Mouse (Mus musculus): ENCODE results near the gene Gpsm3. TPM values are rescaled to one million over a fixed set of nuclear protein-coding genes. Genes with fewer than 3 reads are reported as not detected.

Gene Gpsm3
- polyA plus RNA-seq, 1 experiment from 2014 or later: 3.4 TPM

DNA sequence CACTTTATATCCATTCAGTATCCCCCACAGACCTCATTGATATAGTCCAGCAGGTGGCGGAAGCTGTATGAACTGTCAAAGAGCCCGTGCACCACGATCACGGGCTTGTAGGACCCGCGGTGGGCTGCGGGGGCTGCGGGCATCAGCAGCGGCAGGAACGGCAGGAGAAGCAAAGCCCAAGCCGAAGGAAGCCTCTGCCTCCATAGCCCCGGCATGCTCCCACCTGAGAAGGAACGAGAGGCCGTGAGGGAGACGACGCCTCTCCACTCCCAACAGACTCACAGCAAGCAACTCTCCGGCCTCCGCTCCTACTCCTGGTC, 37.1 kb downstream of the Gpsm3 start:
- Histone ChIP-seq H3K9ac (replicated peaks) (peak overlapping the region; percentile 83), H3K4me3 (replicated peaks) (peak overlapping the region; percentile 80), H3K27ac (peak overlapping the region; percentile 94), H3K36me3 (peaks cover 14% of the 10 kb centered on the region), H3K4me1 (replicated peaks) (peaks cover 57% of the 10 kb centered on the region), H3K9me3 (no peaks in the 10 kb centered on the region), H3K27me3 (peaks cover 20% of the 10 kb centered on the region), H3K4me2 (replicated peaks) (peak overlapping the region; percentile 91)
- under 1% methylated on average over 18 of the region's 18 CpGs for WGBS
- ATAC-seq: peak; percentile 38

- Histone ChIP-seq H3K9me3 (no peaks in the 10 kb centered on the region), H3K9ac (replicated peaks) (peak overlapping the region; percentile 83), H3K4me1 (replicated peaks) (peaks cover 63% of the 10 kb centered on the region), H3K4me2 (replicated peaks) (peak overlapping the region; percentile 91), H3K27me3 (peaks cover 25% of the 10 kb centered on the region), H3K27ac (peak overlapping the region; percentile 94), H3K4me3 (replicated peaks) (peak overlapping the region; percentile 80), H3K36me3 (peaks cover 9% of the 10 kb centered on the region)
- under 1% methylated on average over 44 of the region's 45 CpGs for WGBS
- ATAC-seq: peak; percentile 76
Measured at GRCm38 (mm10) chr17:34627093-34627942, 37.7 kb downstream of the Gpsm3 start.

GRCm38 (mm10) chr17:34627943-34628643, 38.5 kb downstream of the Gpsm3 start, which contains the start of gene Ppt2:
TSS of gene Ppt2 (minus strand) at chr17:34628510.
- peak within 1 kb of the TSS; percentile 94 for H3K27ac ChIP-seq
- no peaks in the 10 kb centered on the region for H3K9me3 ChIP-seq
- H3K36me3 ChIP-seq: peaks cover 3% of the 10 kb centered on the region; the same call in 1 of the 2 replicates
- ATAC-seq: no peak; the same call in 1 of the 2 replicates
- H3K4me3 ChIP-seq (replicated peaks): peak within 1 kb of the TSS; percentile 80
- H3K4me2 ChIP-seq (replicated peaks): peak within 1 kb of the TSS; percentile 91
- H3K9ac ChIP-seq (replicated peaks): peak within 1 kb of the TSS; percentile 83
- peaks cover 31% of the 10 kb centered on the region for H3K27me3 ChIP-seq
- WGBS: 3% methylated on average over 29 of the region's 29 CpGs
- peaks cover 65% of the 10 kb centered on the region for H3K4me1 ChIP-seq (replicated peaks)

GRCm38 (mm10) chr17:34628644-34628967, 39.0 kb downstream of the Gpsm3 start:
- no peaks in the 10 kb centered on the region for H3K9me3 ChIP-seq
- H3K27ac ChIP-seq: peak overlapping the region; percentile 94
- peaks cover 34% of the 10 kb centered on the region for H3K27me3 ChIP-seq
- peak overlapping the region; percentile 83 for H3K9ac ChIP-seq (replicated peaks)
- WGBS: 11% methylated on average over 5 of the region's 5 CpGs
- peak overlapping the region; percentile 80 for H3K4me3 ChIP-seq (replicated peaks)
- peak overlapping the region; percentile 91 for H3K4me2 ChIP-seq (replicated peaks)
- no peak for ATAC-seq
- peaks cover 3% of the 10 kb centered on the region; the same call in 1 of the 2 replicates for H3K36me3 ChIP-seq
- peaks cover 65% of the 10 kb centered on the region for H3K4me1 ChIP-seq (replicated peaks)

DNA sequence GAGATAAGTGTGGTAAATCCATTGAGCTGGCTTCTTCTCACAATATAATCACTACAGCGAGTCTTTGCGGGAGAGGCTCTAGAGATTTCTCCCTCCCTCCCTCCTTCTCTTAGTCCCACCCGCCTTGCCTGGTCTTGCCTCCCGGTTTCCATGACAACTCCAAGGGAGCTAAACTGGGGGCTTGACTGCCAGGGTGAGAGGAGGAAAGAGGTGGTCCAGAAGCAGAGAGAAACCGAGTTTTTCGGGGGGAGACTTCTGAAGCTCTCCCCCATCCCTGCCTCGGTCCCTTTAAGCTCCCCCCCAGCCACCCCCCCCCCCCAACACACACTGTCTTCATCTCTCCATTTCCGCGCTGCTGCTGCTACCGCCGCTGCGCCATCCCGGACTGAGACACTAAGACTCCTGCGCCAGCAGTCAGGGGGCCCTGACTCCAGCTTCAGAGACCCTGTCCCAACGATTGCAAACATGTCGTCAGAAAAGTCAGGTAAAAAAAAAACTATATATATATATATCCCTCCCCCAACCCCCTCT, 39.7 kb downstream of the Gpsm3 start, which contains the start of gene Prrt1:
Prrt1 (plus strand) TSS at position 313 of the 531 bp plus-strand sequence.
- WGBS: under 1% methylated on average over 16 of the region's 16 CpGs
- peaks cover 34% of the 10 kb centered on the region for H3K27me3 ChIP-seq
- ATAC-seq: peak; percentile 34; the same call in 1 of the 2 replicates
- H3K4me1 ChIP-seq (replicated peaks): peaks cover 65% of the 10 kb centered on the region
- 0 out of 2 replicates have a peak, but pooled peaks cover 3% of the 10 kb centered on the region for H3K36me3 ChIP-seq
- H3K9ac ChIP-seq (replicated peaks): peak within 1 kb of the TSS; percentile 83
- H3K4me2 ChIP-seq (replicated peaks): peak within 1 kb of the TSS; percentile 91
- H3K27ac ChIP-seq: peak within 1 kb of the TSS; percentile 94
- no peaks in the 10 kb centered on the region for H3K9me3 ChIP-seq
- peak within 1 kb of the TSS; percentile 80 for H3K4me3 ChIP-seq (replicated peaks)

GRCm38 (mm10) chr17:34629796-34630603, 40.4 kb downstream of the Gpsm3 start:
- Histone ChIP-seq H3K4me2 (replicated peaks) (peak overlapping the region; percentile 91), H3K9me3 (no peaks in the 10 kb centered on the region), H3K4me1 (replicated peaks) (peaks cover 65% of the 10 kb centered on the region), H3K27ac (peak overlapping the region; percentile 94), H3K9ac (replicated peaks) (peak overlapping the region; percentile 83), H3K36me3 (0 out of 2 replicates have a peak, but pooled peaks cover 3% of the 10 kb centered on the region), H3K4me3 (replicated peaks) (peak overlapping the region; percentile 80), H3K27me3 (peaks cover 34% of the 10 kb centered on the region)
- ATAC-seq: no peak
- WGBS: 13% methylated on average over 12 of the region's 12 CpGs

DNA sequence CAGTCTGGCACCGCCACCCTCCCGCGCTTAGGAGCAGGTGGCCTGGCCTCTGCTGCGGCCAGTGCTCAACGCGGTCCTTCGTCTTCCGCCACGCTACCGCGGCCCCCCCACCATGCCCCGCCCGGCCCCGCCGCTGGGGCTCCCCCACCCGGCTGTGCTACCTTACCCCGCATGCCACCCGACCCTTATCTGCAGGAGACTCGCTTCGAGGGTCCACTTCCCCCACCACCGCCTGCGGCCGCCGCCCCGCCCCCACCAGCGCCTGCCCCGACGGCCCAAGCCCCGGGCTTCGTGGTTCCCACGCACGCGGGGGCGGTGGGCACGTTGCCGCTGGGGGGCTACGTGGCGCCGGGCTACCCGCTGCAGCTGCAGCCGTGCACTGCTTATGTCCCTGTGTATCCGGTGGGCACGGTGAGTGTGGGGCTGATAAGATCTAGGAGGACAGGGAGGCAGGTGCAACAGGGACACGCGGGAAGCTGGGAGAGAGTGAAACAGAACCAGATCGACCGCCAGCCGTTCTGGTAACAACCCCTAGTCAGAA, 41.2 kb downstream of the Gpsm3 start:
- Histone ChIP-seq H3K9ac (replicated peaks) (peak overlapping the region; percentile 83), H3K27me3 (peaks cover 34% of the 10 kb centered on the region), H3K36me3 (no peaks in the 10 kb centered on the region), H3K27ac (no peak overlapping the region), H3K4me1 (replicated peaks) (peaks cover 60% of the 10 kb centered on the region), H3K4me2 (replicated peaks) (peak overlapping the region; percentile 91), H3K9me3 (no peaks in the 10 kb centered on the region), H3K4me3 (replicated peaks) (peak overlapping the region; percentile 80)
- 2% methylated on average over 45 of the region's 48 CpGs for WGBS
- no peak for ATAC-seq

GRCm38 (mm10) chr17:34631647-34632046, 42.0 kb downstream of the Gpsm3 start:
- no peaks in the 10 kb centered on the region for H3K36me3 ChIP-seq
- peaks cover 34% of the 10 kb centered on the region for H3K27me3 ChIP-seq
- ATAC-seq: no peak
- no peaks in the 10 kb centered on the region for H3K9me3 ChIP-seq
- H3K4me3 ChIP-seq (replicated peaks): peak overlapping the region; percentile 80
- H3K27ac ChIP-seq: no peak overlapping the region
- WGBS: 6% methylated on average over 12 of the region's 12 CpGs
- H3K4me1 ChIP-seq (replicated peaks): peaks cover 52% of the 10 kb centered on the region
- peak overlapping the region; percentile 83 for H3K9ac ChIP-seq (replicated peaks)
- peak overlapping the region; percentile 91 for H3K4me2 ChIP-seq (replicated peaks)

DNA sequence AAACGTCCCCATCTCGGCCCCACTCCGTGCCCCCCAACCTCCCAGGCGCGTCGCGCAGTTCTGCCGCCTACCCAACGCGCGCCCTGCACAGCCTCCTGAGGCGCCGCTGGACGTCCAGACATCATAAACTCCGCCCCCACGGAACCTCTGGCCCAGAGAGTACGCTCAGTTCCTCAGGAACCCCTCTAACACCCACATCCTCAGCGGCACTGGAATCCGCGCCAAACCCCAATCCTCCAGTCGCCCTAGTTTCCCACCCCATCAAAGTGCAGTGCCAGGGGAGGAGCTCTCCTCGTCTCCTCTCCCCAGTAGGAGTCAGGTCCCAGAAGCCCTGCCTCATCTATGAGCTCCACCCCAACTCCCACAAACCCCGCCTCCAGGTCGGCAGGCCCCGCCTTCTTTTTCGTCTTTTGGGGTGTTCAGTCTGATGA, 42.7 kb downstream of the Gpsm3 start:
- Histone ChIP-seq H3K36me3 (no peaks in the 10 kb centered on the region), H3K4me1 (replicated peaks) (peaks cover 50% of the 10 kb centered on the region), H3K9me3 (no peaks in the 10 kb centered on the region), H3K27me3 (peaks cover 34% of the 10 kb centered on the region), H3K9ac (replicated peaks) (peak overlapping the region; percentile 83), H3K4me3 (replicated peaks) (peak overlapping the region; percentile 80), H3K4me2 (replicated peaks) (peak overlapping the region; percentile 91), H3K27ac (no peak overlapping the region)
- no peak for ATAC-seq
- 2% methylated on average over 26 of the region's 26 CpGs for WGBS

- 66% methylated on average over 2 of the region's 2 CpGs for WGBS
- Histone ChIP-seq H3K4me3 (replicated peaks) (no peak overlapping the region), H3K4me1 (replicated peaks) (peaks cover 27% of the 10 kb centered on the region), H3K9me3 (no peaks in the 10 kb centered on the region), H3K27ac (no peak overlapping the region), H3K9ac (replicated peaks) (no peak overlapping the region), H3K36me3 (no peaks in the 10 kb centered on the region), H3K4me2 (replicated peaks) (no peak overlapping the region), H3K27me3 (peaks cover 24% of the 10 kb centered on the region)
- no peak for ATAC-seq
Measured at GRCm38 (mm10) chr17:34635671-34636070, 46.1 kb downstream of the Gpsm3 start.

DNA sequence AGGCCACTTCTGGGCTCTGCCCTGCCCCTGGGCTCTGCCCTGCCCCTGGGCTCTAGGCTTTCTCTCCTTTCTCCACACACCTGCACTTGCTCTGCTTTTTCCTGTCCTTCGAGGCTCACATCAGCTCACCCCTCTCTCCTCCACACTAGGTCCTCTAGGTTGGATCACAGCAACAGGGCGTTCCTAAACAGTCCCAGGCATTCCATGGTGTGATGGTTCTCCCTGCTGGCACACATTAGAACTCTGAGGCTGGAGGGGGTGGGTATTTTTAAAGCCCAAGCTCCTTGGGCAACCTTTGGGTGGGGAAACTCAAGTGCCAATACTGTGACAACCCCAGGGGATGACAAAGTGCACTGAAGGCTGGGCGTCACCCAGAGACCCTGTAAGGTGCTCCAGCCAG, 47.9 kb downstream of the Gpsm3 start:
- Histone ChIP-seq H3K4me3 (replicated peaks) (no peak overlapping the region), H3K4me1 (replicated peaks) (peaks cover 18% of the 10 kb centered on the region), H3K4me2 (replicated peaks) (no peak overlapping the region), H3K9me3 (no peaks in the 10 kb centered on the region), H3K9ac (replicated peaks) (no peak overlapping the region), H3K36me3 (no peaks in the 10 kb centered on the region), H3K27me3 (peaks cover 7% of the 10 kb centered on the region), H3K27ac (no peak overlapping the region)
- WGBS: 71% methylated on average over 3 of the region's 3 CpGs
- no peak for ATAC-seq
